Mouse (Mus musculus) thymus, adult 2 months (tissue): ENCODE data around the gene Cep250.

Experiments used
- CTCF ChIP-seq: fragments of 200-500 bp; IDR thresholded peaks from 2 replicates; pipeline ENCODE4 v1.5.1; 2012; ENCODE audit warnings: mild to moderate bottlenecking, control low read depth, low read length, moderate library complexity, borderline replicate concordance; ENCODE audit not compliant: control insufficient read depth, poor library complexity, insufficient read depth; ENCODE audit errors: extremely low read depth
- POLR2A ChIP-seq: fragments of 200-500 bp; IDR thresholded peaks from 2 replicates; pipeline ENCODE4 v1.6.1; 2012; ENCODE audit warnings: mild to moderate bottlenecking, low read length, control low read depth, moderate library complexity; ENCODE audit not compliant: control insufficient read depth, poor library complexity, insufficient read depth; ENCODE audit errors: extremely low read depth

DNA sequence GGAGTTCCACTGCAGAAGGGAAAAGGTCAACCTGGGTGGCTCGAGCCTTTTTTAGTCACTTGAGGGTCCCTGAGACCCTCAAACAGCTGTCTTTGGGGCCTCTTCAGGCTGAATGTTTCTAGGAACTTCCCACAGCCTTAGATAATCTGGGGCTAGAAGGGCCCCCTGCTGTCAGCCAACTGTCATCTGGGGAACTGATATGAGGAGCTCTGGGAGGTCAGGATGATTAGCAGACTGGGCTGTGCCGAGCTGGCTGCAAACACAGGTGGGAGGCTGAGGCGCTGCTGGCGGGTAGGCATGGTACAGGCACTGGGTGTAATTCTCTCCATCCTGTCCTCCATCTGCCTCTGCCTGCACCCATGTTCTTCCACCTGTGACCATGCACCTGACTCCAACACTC is 32.8 kb downstream of the Cep250 start:
- TF ChIP-seq POLR2A: no peak
- TF ChIP-seq CTCF: no peak
